Mouse (Mus musculus) ovary, postnatal 14 days (tissue): ENCODE measurements around the gene Spata17.

Experiments used
- DNase-seq: peaks from one replicate; pipeline ENCODE4 v3.0.0; 2022; ENCODE audit warnings: low spot score

Spata17 gene

DNA sequence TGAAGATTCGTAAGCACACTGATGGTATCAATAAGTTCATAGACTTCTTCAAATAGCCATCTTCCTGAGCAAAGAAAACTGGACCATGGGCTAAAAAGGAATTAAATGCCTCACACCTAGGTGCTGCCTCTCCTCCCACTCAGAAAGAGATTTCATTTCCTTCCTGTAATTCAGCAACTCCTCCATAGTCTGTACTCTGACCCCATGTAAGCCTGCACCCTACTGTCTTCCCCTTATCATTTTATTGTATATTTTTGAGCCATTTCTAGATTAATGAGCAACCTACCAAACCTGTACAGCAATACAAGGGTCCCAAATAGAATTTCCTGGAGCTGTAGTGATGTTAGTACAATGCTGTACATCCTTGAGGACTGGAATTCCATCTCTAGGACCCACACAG lies 211.0 kb downstream of the Spata17 start:
- DNase-seq: no peak

DNA sequence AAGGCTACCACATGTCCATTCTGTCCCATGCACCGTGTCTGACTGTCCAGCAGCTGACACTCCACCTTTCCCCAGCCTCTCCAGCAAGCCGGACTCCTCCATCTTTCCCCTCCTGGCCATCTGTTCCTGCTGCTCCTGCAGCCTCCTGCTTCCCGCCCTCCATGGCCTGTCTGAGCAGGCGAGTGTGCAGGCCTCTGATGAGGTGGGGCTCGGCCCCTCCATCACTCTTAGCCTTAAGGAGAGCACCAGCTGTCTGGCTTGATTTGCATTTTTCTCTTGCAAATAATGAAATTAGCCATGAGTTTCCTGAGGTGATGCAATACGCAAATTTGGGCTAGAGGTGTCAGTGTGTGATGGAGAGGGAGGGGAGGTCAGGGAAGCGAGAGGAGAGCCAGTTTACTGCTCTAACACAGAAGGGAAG lies 211.8 kb downstream of the Spata17 start:
- no peak for DNase-seq

DNA sequence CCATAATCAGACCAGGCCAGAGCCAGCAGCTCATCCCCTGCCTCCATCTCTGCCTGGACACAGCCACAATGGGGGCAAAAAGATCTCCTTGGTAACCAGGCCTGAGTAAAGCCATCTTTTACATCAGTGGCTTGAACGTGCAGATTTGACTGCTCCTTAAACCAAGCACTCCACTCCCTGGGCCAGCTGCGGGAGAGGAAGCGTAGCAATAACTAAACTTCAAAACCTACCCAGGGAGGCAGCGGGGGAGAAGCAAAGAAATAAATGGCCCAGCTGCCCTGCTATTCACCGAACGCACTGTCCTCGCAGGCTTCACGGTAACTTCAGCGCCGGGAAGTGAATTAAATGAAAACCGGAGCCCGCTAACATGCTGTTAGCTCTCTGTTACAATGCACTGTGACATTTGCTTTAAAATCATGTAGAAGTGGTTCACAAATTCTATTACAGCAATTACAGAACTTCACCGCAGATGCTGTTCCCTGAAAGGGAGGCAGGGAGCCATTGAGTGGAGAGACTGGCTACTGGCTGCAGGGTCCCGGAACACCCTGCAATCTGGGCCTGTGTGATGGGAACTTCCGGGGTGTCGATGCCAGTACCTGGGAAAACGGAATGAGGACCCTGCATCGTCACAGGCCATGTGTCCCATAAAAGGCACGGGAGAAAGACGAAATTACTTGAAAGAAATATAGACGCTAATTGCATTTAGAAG lies 217.5 kb downstream of the Spata17 start:
- no peak for DNase-seq
